Mouse (Mus musculus): ENCODE results near the gene Cdcp2. TPM values are rescaled to one million over a fixed set of nuclear protein-coding genes. Genes with fewer than 3 reads are reported as not detected.

Cdcp2 gene
- polyA plus RNA-seq, 1 experiment from 2014 or later: not detected

DNA sequence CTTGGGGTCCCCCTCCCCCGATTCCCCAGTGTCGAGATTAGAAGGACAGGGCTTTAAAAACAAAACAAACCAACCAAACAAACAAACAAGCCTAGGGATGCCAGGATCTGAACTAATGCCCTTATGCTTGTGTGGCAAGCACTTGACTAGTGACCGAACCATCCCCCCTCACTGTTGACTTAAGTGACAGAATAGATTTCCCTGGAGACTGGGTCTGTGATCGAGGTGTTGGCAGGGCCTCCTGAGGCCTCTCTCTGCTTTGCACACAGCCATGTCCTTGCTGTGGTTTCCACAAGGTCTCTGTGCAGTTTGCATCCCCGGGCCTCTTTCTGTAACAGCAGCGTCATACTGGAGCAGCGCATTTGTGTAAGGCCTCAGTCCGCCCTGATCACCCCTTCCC lies 32.7 kb downstream of the Cdcp2 start:
- Histone ChIP-seq H3K36me3 (ENCODE audit: control insufficient read depth, insufficient read depth, low read length) (no peaks in the 10 kb centered on the region), H3K4me2 (no peak overlapping the region), H3K9me3 (replicated peaks; ENCODE audit: control insufficient read depth, low read length) (no peaks in the 10 kb centered on the region), H3K4me3 (ENCODE audit: low read depth, low read length) (no peak overlapping the region), H3K27me3 (ENCODE audit: control insufficient read depth, insufficient read depth, low read length) (peaks cover 10% of the 10 kb centered on the region), H3K9ac (ENCODE audit: low read depth, low read length) (peak overlapping the region; percentile 16; the same call in 1 of the 2 replicates), H3K27ac (ENCODE audit: low read depth, low read length) (no peak overlapping the region), H3K4me1 (ENCODE audit: control insufficient read depth, insufficient read depth, low read length) (peaks cover 12% of the 10 kb centered on the region)
- WGBS (ENCODE audit: insufficient replicate concordance): 59% methylated on average over 8 of the region's 8 CpGs
- no peak for ATAC-seq (replicated peaks; ENCODE audit: insufficient number of reproducible peaks, low FRiP score, low TSS enrichment)

DNA sequence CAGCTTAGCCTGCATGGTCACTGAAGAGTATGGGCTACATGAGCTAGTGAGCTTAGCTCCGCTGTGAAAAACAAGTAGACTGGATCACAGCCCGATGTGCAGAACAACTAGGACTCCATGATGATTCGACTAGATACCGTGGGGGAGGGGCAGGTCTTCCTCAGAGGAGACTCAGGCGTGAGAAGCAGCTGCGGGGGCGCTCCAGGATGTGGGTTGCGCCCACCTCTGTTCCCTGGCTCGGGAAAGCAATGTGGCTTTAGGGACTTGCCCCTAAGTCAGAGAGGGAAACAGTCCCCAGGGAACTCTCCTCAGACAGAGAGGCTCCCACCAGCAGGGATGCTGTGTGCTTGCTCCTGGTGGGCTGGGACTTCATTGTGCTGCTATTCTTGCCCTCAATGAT lies 33.8 kb downstream of the Cdcp2 start:
- Histone ChIP-seq H3K27me3 (ENCODE audit: control insufficient read depth, insufficient read depth, low read length) (peaks cover 7% of the 10 kb centered on the region), H3K4me3 (ENCODE audit: low read depth, low read length) (no peak overlapping the region), H3K36me3 (ENCODE audit: control insufficient read depth, insufficient read depth, low read length) (no peaks in the 10 kb centered on the region), H3K9ac (ENCODE audit: low read depth, low read length) (no peak overlapping the region), H3K4me2 (no peak overlapping the region), H3K9me3 (replicated peaks; ENCODE audit: control insufficient read depth, low read length) (no peaks in the 10 kb centered on the region), H3K27ac (ENCODE audit: low read depth, low read length) (no peak overlapping the region), H3K4me1 (ENCODE audit: control insufficient read depth, insufficient read depth, low read length) (peaks cover 17% of the 10 kb centered on the region)
- ATAC-seq (replicated peaks; ENCODE audit: insufficient number of reproducible peaks, low FRiP score, low TSS enrichment): no peak
- 18% methylated on average over 9 of the region's 9 CpGs for WGBS (ENCODE audit: insufficient replicate concordance)

DNA sequence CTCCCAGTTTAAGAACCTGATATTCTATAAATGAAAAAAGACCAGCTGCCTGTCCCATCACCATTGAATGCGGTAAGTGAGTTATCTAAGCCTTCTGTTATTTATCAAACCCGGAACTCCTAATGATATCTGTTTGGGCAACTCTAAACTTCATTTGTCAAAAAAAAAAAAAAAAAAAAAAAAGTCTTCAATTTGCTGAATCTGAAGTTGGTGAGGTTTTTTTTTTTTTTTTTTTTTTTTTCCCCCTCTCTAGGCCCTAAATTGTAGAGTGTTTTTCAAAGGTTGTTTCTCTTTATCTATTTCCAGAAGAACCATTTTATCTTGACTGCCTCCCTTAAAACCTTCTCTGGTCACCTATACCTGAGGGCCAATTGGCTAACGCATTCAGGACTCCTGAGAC lies 38.2 kb downstream of the Cdcp2 start:
- no peak overlapping the region for H3K4me2 ChIP-seq
- H3K4me3 ChIP-seq (ENCODE audit: low read depth, low read length): no peak overlapping the region
- no peak overlapping the region for H3K9ac ChIP-seq (ENCODE audit: low read depth, low read length)
- no peaks in the 10 kb centered on the region for H3K36me3 ChIP-seq (ENCODE audit: control insufficient read depth, insufficient read depth, low read length)
- no peaks in the 10 kb centered on the region for H3K9me3 ChIP-seq (replicated peaks; ENCODE audit: control insufficient read depth, low read length)
- no peaks in the 10 kb centered on the region for H3K27me3 ChIP-seq (ENCODE audit: control insufficient read depth, insufficient read depth, low read length)
- no peak for ATAC-seq (replicated peaks; ENCODE audit: insufficient number of reproducible peaks, low FRiP score, low TSS enrichment)
- no peak overlapping the region for H3K27ac ChIP-seq (ENCODE audit: low read depth, low read length)
- WGBS (ENCODE audit: insufficient replicate concordance): 76% methylated on average over 3 of the region's 3 CpGs
- H3K4me1 ChIP-seq (ENCODE audit: control insufficient read depth, insufficient read depth, low read length): peaks cover 27% of the 10 kb centered on the region

DNA sequence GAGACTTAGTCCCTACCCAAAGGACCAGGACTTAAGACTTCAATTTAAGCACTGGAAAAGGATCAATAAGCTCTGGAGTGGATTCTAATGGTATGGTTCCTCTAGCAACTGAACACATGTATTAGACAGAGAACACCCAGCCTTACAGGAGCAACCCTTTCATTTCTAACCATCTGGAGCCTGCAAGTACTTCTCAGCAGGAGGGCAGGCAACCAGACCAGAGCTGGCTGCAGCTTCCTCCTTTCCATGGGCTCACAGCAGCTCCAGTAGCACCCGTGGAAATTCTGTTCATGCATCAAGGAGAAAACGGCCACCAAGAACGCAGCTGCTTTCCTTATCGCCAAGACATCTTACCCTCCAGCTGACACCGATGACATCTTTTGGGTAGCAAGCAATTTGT lies 39.0 kb downstream of the Cdcp2 start:
- H3K9ac ChIP-seq (ENCODE audit: low read depth, low read length): no peak overlapping the region
- no peak overlapping the region for H3K4me3 ChIP-seq (ENCODE audit: low read depth, low read length)
- H3K4me1 ChIP-seq (ENCODE audit: control insufficient read depth, insufficient read depth, low read length): peaks cover 30% of the 10 kb centered on the region
- H3K27me3 ChIP-seq (ENCODE audit: control insufficient read depth, insufficient read depth, low read length): no peaks in the 10 kb centered on the region
- H3K9me3 ChIP-seq (replicated peaks; ENCODE audit: control insufficient read depth, low read length): no peaks in the 10 kb centered on the region
- H3K36me3 ChIP-seq (ENCODE audit: control insufficient read depth, insufficient read depth, low read length): no peaks in the 10 kb centered on the region
- ATAC-seq (replicated peaks; ENCODE audit: insufficient number of reproducible peaks, low FRiP score, low TSS enrichment): no peak
- no peak overlapping the region for H3K27ac ChIP-seq (ENCODE audit: low read depth, low read length)
- WGBS (ENCODE audit: insufficient replicate concordance): 70% methylated on average over 5 of the region's 5 CpGs
- no peak overlapping the region for H3K4me2 ChIP-seq

DNA sequence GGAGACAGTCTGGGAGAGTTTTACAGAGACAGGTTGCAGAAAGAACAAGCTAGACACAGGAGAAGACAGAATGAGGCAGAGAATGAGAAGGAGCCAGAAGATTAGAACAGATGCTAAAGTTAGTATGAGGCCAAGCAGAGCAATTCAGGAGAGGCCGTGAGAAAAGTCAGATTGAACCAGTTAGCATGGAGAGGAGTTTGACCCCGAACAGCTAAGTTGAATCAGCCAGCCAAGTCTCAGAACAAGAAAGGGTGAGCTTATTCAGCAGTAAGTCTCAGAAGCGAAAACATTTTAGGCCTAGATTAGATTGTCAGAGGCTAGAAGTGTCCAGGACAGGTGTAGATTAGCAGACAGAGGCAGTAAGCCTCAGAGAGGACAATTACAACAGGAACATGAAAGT lies 39.8 kb downstream of the Cdcp2 start:
- WGBS (ENCODE audit: insufficient replicate concordance): 25% methylated on average over 3 of the region's 3 CpGs
- no peak overlapping the region for H3K9ac ChIP-seq (ENCODE audit: low read depth, low read length)
- no peaks in the 10 kb centered on the region for H3K9me3 ChIP-seq (replicated peaks; ENCODE audit: control insufficient read depth, low read length)
- H3K27ac ChIP-seq (ENCODE audit: low read depth, low read length): no peak overlapping the region
- H3K27me3 ChIP-seq (ENCODE audit: control insufficient read depth, insufficient read depth, low read length): no peaks in the 10 kb centered on the region
- no peak overlapping the region for H3K4me2 ChIP-seq
- no peaks in the 10 kb centered on the region for H3K36me3 ChIP-seq (ENCODE audit: control insufficient read depth, insufficient read depth, low read length)
- H3K4me1 ChIP-seq (ENCODE audit: control insufficient read depth, insufficient read depth, low read length): peaks cover 30% of the 10 kb centered on the region
- H3K4me3 ChIP-seq (ENCODE audit: low read depth, low read length): no peak overlapping the region
- ATAC-seq (replicated peaks; ENCODE audit: insufficient number of reproducible peaks, low FRiP score, low TSS enrichment): no peak

DNA sequence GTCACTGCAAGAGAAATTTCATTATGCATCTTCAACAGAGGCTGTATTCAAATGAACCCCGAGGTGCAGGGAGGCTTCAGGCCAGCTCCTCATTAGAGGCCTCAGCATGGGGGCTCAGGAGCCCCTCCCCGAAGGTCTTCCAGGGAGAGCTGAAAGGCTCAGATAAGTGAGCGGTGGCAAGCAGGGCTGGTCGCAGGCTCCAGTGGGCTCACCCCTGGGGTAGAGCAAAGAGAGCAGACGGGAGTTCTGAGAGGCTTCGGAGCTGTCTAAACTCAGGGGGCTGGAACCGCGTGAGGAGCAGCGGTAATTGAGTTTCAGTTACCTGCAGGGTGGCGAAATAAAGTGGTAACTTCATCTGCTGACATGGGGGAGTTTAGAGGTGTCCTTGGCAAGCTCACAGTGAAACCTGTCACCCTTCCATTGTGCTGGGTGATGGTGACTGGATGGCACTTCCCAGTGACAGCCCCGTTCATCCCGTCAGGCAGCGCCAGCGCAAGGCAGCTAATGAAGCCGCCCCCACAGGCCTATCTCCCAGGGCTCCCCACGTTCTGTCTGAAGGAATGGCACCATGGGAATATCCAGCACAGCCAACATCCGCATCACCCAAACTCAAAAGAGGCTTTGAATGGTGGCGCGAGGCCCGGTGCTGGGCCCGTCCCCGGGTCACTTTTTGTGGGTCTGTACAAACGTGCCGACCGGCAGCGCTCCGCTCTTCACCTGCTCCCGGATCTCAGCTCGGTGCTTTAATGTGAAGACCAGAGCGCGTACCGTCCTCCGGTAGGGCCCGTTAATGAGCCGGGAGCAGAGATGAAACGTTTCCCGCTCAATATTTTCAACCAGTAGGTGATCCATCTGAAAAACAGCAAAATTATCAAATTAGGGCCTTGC lies 42.5 kb downstream of the Cdcp2 start:
- H3K4me3 ChIP-seq (ENCODE audit: low read depth, low read length): no peak overlapping the region
- no peaks in the 10 kb centered on the region for H3K9me3 ChIP-seq (replicated peaks; ENCODE audit: control insufficient read depth, low read length)
- H3K4me1 ChIP-seq (ENCODE audit: control insufficient read depth, insufficient read depth, low read length): peaks cover 30% of the 10 kb centered on the region
- H3K27ac ChIP-seq (ENCODE audit: low read depth, low read length): no peak overlapping the region
- H3K9ac ChIP-seq (ENCODE audit: low read depth, low read length): no peak overlapping the region
- no peaks in the 10 kb centered on the region for H3K36me3 ChIP-seq (ENCODE audit: control insufficient read depth, insufficient read depth, low read length)
- H3K4me2 ChIP-seq: 0 out of 2 replicates have a peak overlapping the region, but pooled peaks have one; percentile 1
- no peaks in the 10 kb centered on the region for H3K27me3 ChIP-seq (ENCODE audit: control insufficient read depth, insufficient read depth, low read length)
- 43% methylated on average over 37 of the region's 37 CpGs for WGBS (ENCODE audit: insufficient replicate concordance)
- no peak for ATAC-seq (replicated peaks; ENCODE audit: insufficient number of reproducible peaks, low FRiP score, low TSS enrichment)

DNA sequence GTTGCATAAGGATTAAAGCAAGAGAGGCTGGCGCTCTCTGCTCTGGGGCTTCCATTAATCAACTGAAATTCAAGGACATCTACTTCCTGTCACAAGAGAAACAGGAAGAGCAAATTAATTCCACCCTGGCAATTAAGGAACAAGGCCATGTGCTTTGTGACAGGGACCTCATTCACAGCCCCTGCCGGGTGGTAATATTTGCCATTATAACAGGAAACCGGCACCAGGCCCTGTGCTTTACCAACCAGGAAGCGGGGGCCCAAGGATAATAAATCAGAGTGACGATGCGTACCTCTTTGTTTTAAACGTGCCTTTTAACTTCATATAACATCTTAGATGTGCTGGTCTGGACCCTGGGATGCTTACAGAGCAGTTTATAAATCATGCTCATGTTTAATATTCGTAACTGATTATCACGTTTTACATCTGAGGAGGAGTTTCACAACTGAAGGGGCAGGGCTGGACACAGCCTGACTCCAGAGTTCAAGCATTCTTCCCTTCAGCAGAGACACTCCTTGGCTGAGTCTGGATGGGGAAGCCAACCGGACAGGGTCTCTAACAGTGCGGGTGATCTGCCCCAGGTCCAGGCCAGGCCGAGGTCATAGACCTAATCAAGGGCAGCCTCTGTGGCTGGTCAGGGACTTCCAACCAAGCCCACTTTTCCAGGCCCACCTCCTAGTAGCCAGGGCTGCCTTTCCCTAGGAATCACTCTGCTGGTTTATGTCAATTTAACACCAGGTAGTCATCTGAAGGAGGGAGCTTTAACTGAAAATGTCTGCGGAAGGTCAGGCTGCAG lies 43.3 kb downstream of the Cdcp2 start:
- H3K4me1 ChIP-seq (ENCODE audit: control insufficient read depth, insufficient read depth, low read length): peaks cover 30% of the 10 kb centered on the region
- no peak overlapping the region for H3K27ac ChIP-seq (ENCODE audit: low read depth, low read length)

DNA sequence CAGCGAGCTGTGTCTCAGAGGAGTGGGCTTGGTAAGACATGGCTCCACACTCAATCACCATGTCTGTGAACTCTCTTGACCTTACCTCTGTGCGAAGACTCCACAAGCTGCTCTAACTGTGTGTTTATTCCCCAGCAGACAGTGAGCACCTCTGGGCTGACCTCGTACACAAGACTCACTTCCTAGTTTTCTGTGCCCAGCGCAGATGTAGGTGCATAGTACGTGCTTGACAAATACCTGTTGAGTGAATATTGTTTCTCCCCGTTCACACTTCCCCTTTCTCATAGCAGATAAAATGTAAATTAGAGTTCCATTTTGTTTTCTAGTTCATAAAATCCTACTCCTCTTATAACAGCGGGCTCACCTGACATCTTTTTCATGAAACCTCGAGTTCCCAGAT lies 46.8 kb downstream of the Cdcp2 start:
- peaks cover 4% of the 10 kb centered on the region; the same call in 1 of the 2 replicates for H3K36me3 ChIP-seq (ENCODE audit: control insufficient read depth, insufficient read depth, low read length)
- 81% methylated on average over 8 of the region's 8 CpGs for WGBS (ENCODE audit: insufficient replicate concordance)
- no peak for ATAC-seq (replicated peaks; ENCODE audit: insufficient number of reproducible peaks, low FRiP score, low TSS enrichment)

More for the DNA sequence above, 43.3 kb downstream of the Cdcp2 start:
- Histone ChIP-seq H3K4me2 (no peak overlapping the region), H3K4me3 (ENCODE audit: low read depth, low read length) (no peak overlapping the region), H3K9ac (ENCODE audit: low read depth, low read length) (no peak overlapping the region), H3K36me3 (ENCODE audit: control insufficient read depth, insufficient read depth, low read length) (no peaks in the 10 kb centered on the region), H3K27me3 (ENCODE audit: control insufficient read depth, insufficient read depth, low read length) (no peaks in the 10 kb centered on the region), H3K9me3 (replicated peaks; ENCODE audit: control insufficient read depth, low read length) (no peaks in the 10 kb centered on the region)
- no peak; the same call in 1 of the 2 replicates for ATAC-seq (replicated peaks; ENCODE audit: insufficient number of reproducible peaks, low FRiP score, low TSS enrichment)
- WGBS (ENCODE audit: insufficient replicate concordance): 51% methylated on average over 13 of the region's 13 CpGs

More for the DNA sequence above, 46.8 kb downstream of the Cdcp2 start:
- Histone ChIP-seq H3K27ac (ENCODE audit: low read depth, low read length) (no peak overlapping the region), H3K9me3 (replicated peaks; ENCODE audit: control insufficient read depth, low read length) (no peaks in the 10 kb centered on the region), H3K4me1 (ENCODE audit: control insufficient read depth, insufficient read depth, low read length) (peaks cover 17% of the 10 kb centered on the region), H3K4me2 (no peak overlapping the region), H3K4me3 (ENCODE audit: low read depth, low read length) (no peak overlapping the region), H3K27me3 (ENCODE audit: control insufficient read depth, insufficient read depth, low read length) (no peaks in the 10 kb centered on the region), H3K9ac (ENCODE audit: low read depth, low read length) (no peak overlapping the region)

Data from heart, embryonic 11.5 days (tissue).